In genomic region chr3:57673586-57673985, GRCm38 (mm10) we compare ENCODE assay signal across 13 mouse cellular contexts. TPM values are rescaled to one million over a fixed set of nuclear protein-coding genes. Genes with fewer than 3 reads are reported as not detected.
DNase-seq lines count a peak whose midpoint lies in the region; ATAC-seq lines count a peak whose summit lies in the region.
"Had no signal": no experiment of that assay in that cellular context is flagged by ENCODE, and none has a peak within 500 bp of the region (broad histone marks: within the 10 kb centered on the region; RNA-seq: fewer than 3 reads in every experiment).

No protein-coding gene starts in this region.

- no peaks in the 10 kb centered on the region for H3K4me1 ChIP-seq in kidney, embryonic 16.5 days (ENCODE audit: insufficient read depth, low read length)
- H3K4me1 ChIP-seq: neural tube, embryonic 12.5 days had no signal

- H3K9ac ChIP-seq in kidney, embryonic 16.5 days (replicated peaks; ENCODE audit: low read length) = no peak overlapping the region
- H3K9ac ChIP-seq: neural tube, embryonic 12.5 days had no signal

- 91% methylated on average over 4 of the region's 4 CpGs for whole genome bisulfite sequencing in kidney, embryonic 16.5 days

- DNase-seq in kidney, adult 9 months = peak; percentile 20
- DNase-seq in c-Kit-positive CD71-negative TER-119-negative erythroid progenitor cells, embryonic 14.5 days (ENCODE audit: low read depth) = peak; percentile 34
- peak; percentile 64 for DNase-seq in lung, postnatal 10 days
- DNase-seq in spleen, postnatal 10 days (ENCODE audit: low spot score in 2 of 2) = peak; percentile 11 to 45
- DNase-seq in cerebellum, postnatal 25 days = no peak
- DNase-seq in kidney, postnatal 4 days = no peak
- no peak for DNase-seq in embryo, embryonic 10.5 days (ENCODE audit: low spot score)
- DNase-seq: right cerebral cortex, postnatal 25 days; thymus, adult 2 months had no signal

- H3K27me3 ChIP-seq in kidney, embryonic 16.5 days (ENCODE audit: insufficient read depth, low read length) = no peaks in the 10 kb centered on the region
- H3K27me3 ChIP-seq: neural tube, embryonic 12.5 days had no signal

- no peak overlapping the region for H3K4me3 ChIP-seq in kidney, embryonic 16.5 days (ENCODE audit: low read length)
- H3K4me3 ChIP-seq: neural tube, embryonic 12.5 days had no signal

- no peak overlapping the region for H3K4me2 ChIP-seq in kidney, embryonic 16.5 days (replicated peaks; ENCODE audit: low read depth, low read length)
- H3K4me2 ChIP-seq: neural tube, embryonic 12.5 days had no signal

- no peak for ATAC-seq in kidney, embryonic 16.5 days (ENCODE audit: low FRiP score, low TSS enrichment)

- H3K36me3 ChIP-seq in kidney, embryonic 16.5 days (ENCODE audit: insufficient read depth, low read length) = no peaks in the 10 kb centered on the region
- H3K36me3 ChIP-seq: neural tube, embryonic 12.5 days had no signal

- H3K9me3 ChIP-seq in kidney, embryonic 16.5 days (ENCODE audit: low read length) = no peaks in the 10 kb centered on the region
- H3K9me3 ChIP-seq: neural tube, embryonic 12.5 days had no signal

- H3K27ac ChIP-seq in kidney, embryonic 16.5 days (ENCODE audit: low read length) = no peak overlapping the region
- H3K27ac ChIP-seq: neural tube, embryonic 12.5 days had no signal

RNA-seq across cellular contexts. Expression of gene Ankub1, which starts 19.0 kb away (rescaled TPM):
- not detected in 2 replicates for polyA plus RNA-seq in kidney, embryonic 16.5 days (2015; fragmentation: Nextera tagmentation; extraction: Ambion mirVana)
- polyA plus RNA-seq: heart, embryonic 14.5 days; intestine, embryonic 14.5 days; neural tube, embryonic 12.5 days had no signal

RNA-seq across cellular contexts. Expression of gene Commd2, which starts 22.1 kb away (rescaled TPM):
- polyA plus RNA-seq in kidney, embryonic 16.5 days (2015; fragmentation: Nextera tagmentation; extraction: Ambion mirVana) = 64.9 and 65.1 TPM in 2 replicates

Comparison
In these comparisons a context has a peak if more than half of its experiments do, and no peak if none do; other contexts are left out.
1. DNase-seq: peak in kidney, adult 9 months (single experiment), c-Kit-positive CD71-negative TER-119-negative erythroid progenitor cells, embryonic 14.5 days (single experiment), lung, postnatal 10 days (single experiment) and spleen, postnatal 10 days (2 of 2); none in cerebellum, postnatal 25 days (0 of 2), kidney, postnatal 4 days (0 of 2) and embryo, embryonic 10.5 days (single experiment).